Mouse (Mus musculus) cerebellum, adult 2 months (tissue): ENCODE data around the gene Snai1.

ENCODE experiments used
- CTCF ChIP-seq: fragments of 200-500 bp; IDR thresholded peaks from 2 replicates; pipeline ENCODE4 v1.5.1; 2011; ENCODE audit warnings: low read depth, mild to moderate bottlenecking, control low read depth, low read length, moderate library complexity, borderline replicate concordance; ENCODE audit not compliant: insufficient read depth
- POLR2A ChIP-seq: fragments of 200-500 bp; IDR thresholded peaks from 2 replicates; pipeline ENCODE4 v1.6.1; 2011; ENCODE audit warnings: low read length, control low read depth, borderline replicate concordance; ENCODE audit not compliant: insufficient read depth

- TF ChIP-seq POLR2A (no peak), CTCF (peak; percentile 49)
These were observed 9.7 kb upstream of the Snai1 start for GRCm38 (mm10) chr2:167528278-167528677.
